Comparison of ENCODE assay signal across 8 mouse cellular contexts in the genomic region with DNA sequence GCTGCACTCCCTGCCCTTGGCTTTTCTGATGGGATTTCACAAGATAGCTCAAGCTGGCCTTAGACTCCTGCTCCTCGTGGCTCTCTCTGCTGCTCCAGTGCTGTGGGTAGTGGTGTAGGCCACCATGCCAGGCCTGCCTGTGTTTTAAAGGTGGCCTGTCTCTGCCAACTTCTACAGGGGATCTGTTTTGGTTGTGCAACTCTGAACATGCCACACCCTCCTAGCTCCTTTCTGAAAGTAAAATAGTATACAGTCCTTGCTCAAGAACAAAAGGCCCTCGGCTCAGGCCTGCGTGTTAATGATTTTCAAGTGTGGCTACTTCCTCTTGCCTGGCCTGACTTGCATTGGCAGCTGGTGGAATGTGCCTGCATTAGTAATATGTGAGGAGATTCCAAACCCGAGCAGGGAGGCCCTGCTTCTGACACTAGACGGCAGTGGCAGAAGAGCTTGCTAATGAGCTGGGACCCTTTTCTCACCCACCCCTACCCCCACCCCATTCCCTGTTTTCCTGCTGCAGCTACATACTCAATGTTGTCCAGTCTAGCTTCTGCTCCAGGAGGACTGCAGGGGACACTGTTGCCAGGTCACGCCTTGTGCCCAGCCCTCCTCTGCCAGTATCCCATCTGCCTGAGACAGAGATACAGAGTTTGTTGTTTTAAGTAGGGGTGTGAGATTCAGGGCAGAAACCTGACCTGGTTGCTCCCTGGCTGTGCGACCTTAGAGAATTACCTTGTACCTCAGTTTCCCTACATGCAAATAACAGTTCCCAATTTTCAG. TPM values are rescaled to one million over a fixed set of nuclear protein-coding genes. Genes with fewer than 3 reads are reported as not detected.
DNase-seq lines count a peak whose midpoint lies in the region; ATAC-seq and TF ChIP-seq lines count a peak whose summit lies in the region.

No protein-coding gene starts in this region.

- WGBS in intestine, embryonic 14.5 days = 34% methylated on average over 7 of the region's 7 CpGs
- 32% methylated on average over 7 of the region's 7 CpGs for WGBS in lung, embryonic 15.5 days
- WGBS in stomach, embryonic 15.5 days = 34% methylated on average over 7 of the region's 7 CpGs

- H3K9ac ChIP-seq in intestine, embryonic 14.5 days (ENCODE audit: low read length) = no peak overlapping the region
- no peak overlapping the region for H3K9ac ChIP-seq in lung, embryonic 15.5 days
- no peak overlapping the region for H3K9ac ChIP-seq in stomach, embryonic 15.5 days

- TF ChIP-seq CTCF in embryonic fibroblast, embryonic 13.5 days (IDR thresholded peaks at IDR 0.05; ENCODE audit: borderline replicate concordance, insufficient read depth, low read length) = no peak

- no peaks in the 10 kb centered on the region for H3K9me3 ChIP-seq in intestine, embryonic 14.5 days (ENCODE audit: control insufficient read depth, low read length)
- no peaks in the 10 kb centered on the region for H3K9me3 ChIP-seq in lung, embryonic 15.5 days
- H3K9me3 ChIP-seq in stomach, embryonic 15.5 days = no peaks in the 10 kb centered on the region

- 0 out of 2 replicates have a peak overlapping the region, but pooled peaks have one; percentile 13 for H3K27ac ChIP-seq in embryonic fibroblast, embryonic 13.5 days (ENCODE audit: insufficient read depth, low read length)
- H3K27ac ChIP-seq in intestine, embryonic 14.5 days (ENCODE audit: low read depth) = peak overlapping the region; percentile 78
- peak overlapping the region; percentile 88 for H3K27ac ChIP-seq in lung, embryonic 15.5 days
- peak overlapping the region; percentile 93 for H3K27ac ChIP-seq in stomach, embryonic 15.5 days

- no peaks in the 10 kb centered on the region for H3K27me3 ChIP-seq in intestine, embryonic 14.5 days (replicated peaks; ENCODE audit: control insufficient read depth, insufficient read depth, low read length)
- no peaks in the 10 kb centered on the region for H3K27me3 ChIP-seq in lung, embryonic 15.5 days
- H3K27me3 ChIP-seq in stomach, embryonic 15.5 days (replicated peaks) = no peaks in the 10 kb centered on the region

- H3K4me1 ChIP-seq in embryonic fibroblast, embryonic 13.5 days (ENCODE audit: control insufficient read depth, insufficient read depth, low read length) = peaks cover 10% of the 10 kb centered on the region; the same call in 1 of the 2 replicates
- H3K4me1 ChIP-seq in intestine, embryonic 14.5 days (replicated peaks; ENCODE audit: control insufficient read depth, insufficient read depth, low read length) = peaks cover 80% of the 10 kb centered on the region
- peaks cover 91% of the 10 kb centered on the region for H3K4me1 ChIP-seq in lung, embryonic 15.5 days
- peaks cover 78% of the 10 kb centered on the region for H3K4me1 ChIP-seq in stomach, embryonic 15.5 days

- peak; percentile 60 for DNase-seq in gastrocnemius, postnatal 25 days
- no peak for DNase-seq in gastrocnemius, postnatal 14 days
- DNase-seq in intestine, embryonic 14.5 days (ENCODE audit: low spot score) = no peak
- no peak for DNase-seq in cerebellum, postnatal 14 days

- no peak for TF ChIP-seq POLR2A in embryonic fibroblast, embryonic 13.5 days (IDR thresholded peaks at IDR 0.05; ENCODE audit: low read depth, low read length)

- peak; percentile 48 for ATAC-seq in intestine, embryonic 14.5 days (replicated peaks; ENCODE audit: low FRiP score, low TSS enrichment, low read depth)
- ATAC-seq in lung, embryonic 15.5 days (ENCODE audit: borderline replicate concordance, extremely low read depth, low FRiP score, low TSS enrichment) = no peak
- 0 out of 2 replicates have a peak, but pooled peaks have one; percentile 8 for ATAC-seq in stomach, embryonic 15.5 days (ENCODE audit: insufficient read depth, low FRiP score, low read depth)
- ATAC-seq in activated CD4-positive, CD25-positive, alpha-beta regulatory T cell, adult 4 months = no peak

- no peak overlapping the region for H3K4me2 ChIP-seq in intestine, embryonic 14.5 days (ENCODE audit: low read length)
- no peak overlapping the region for H3K4me2 ChIP-seq in lung, embryonic 15.5 days
- H3K4me2 ChIP-seq in stomach, embryonic 15.5 days = no peak overlapping the region

- intact Hi-C loops in gastrocnemius, postnatal 14 days (cut with DNase I; ENCODE audit: low total_unique reads) = loop anchor here (5.0 kb wide), 1 partner anchor 34 kb away; no protein-coding TSS in a partner anchor

- no peak overlapping the region for H3K4me3 ChIP-seq in embryonic fibroblast, embryonic 13.5 days (ENCODE audit: insufficient read depth, low read length)
- H3K4me3 ChIP-seq in intestine, embryonic 14.5 days (ENCODE audit: low read depth, low read length) = no peak overlapping the region
- H3K4me3 ChIP-seq in lung, embryonic 15.5 days = no peak overlapping the region
- H3K4me3 ChIP-seq in stomach, embryonic 15.5 days (replicated peaks) = no peak overlapping the region

- H3K36me3 ChIP-seq in intestine, embryonic 14.5 days (ENCODE audit: control insufficient read depth, insufficient read depth, low read length) = no peaks in the 10 kb centered on the region
- H3K36me3 ChIP-seq in lung, embryonic 15.5 days = no peaks in the 10 kb centered on the region
- H3K36me3 ChIP-seq in stomach, embryonic 15.5 days = no peaks in the 10 kb centered on the region

RNA-seq across cellular contexts. Expression of gene Mrps23, which starts 52.6 kb away (rescaled TPM):
- 100 to 1,000 TPM; 126 to 133 TPM for total RNA-seq in gastrocnemius, postnatal 25 days (2021)
- 100 to 1,000 TPM; 127 to 132 TPM for total RNA-seq in gastrocnemius, postnatal 14 days (2021)
- 71.7 and 98.7 TPM in 2 replicates for polyA plus RNA-seq in embryonic fibroblast, embryonic 13.5 days (2011; ENCODE audit: insufficient read length, low read depth, missing spikeins)
- 60.8 and 65.2 TPM in 2 replicates for polyA plus RNA-seq in intestine, embryonic 14.5 days (2014; fragmentation: Nextera tagmentation; extraction: Ambion mirVana)
- polyA plus RNA-seq in lung, embryonic 15.5 days (2015; fragmentation: Nextera tagmentation; extraction: Ambion mirVana) = 57.4 and 59.4 TPM in 2 replicates
- 52.8 and 59.5 TPM in 2 replicates for polyA plus RNA-seq in stomach, embryonic 15.5 days (2015; fragmentation: Nextera tagmentation; extraction: Ambion mirVana)
- polyA plus RNA-seq in activated CD4-positive, CD25-positive, alpha-beta regulatory T cell, adult 4 months (2017; shearing (Covaris generic)) = 10 to 100 TPM; 96.8 to 98.7 TPM

RNA-seq across cellular contexts. Expression of gene Cuedc1, which starts 53.7 kb away (rescaled TPM):
- 10 to 100 TPM; 76.3 to 78.6 TPM for total RNA-seq in gastrocnemius, postnatal 25 days (2021)
- 10 to 100 TPM; 48.5 to 50.0 TPM for total RNA-seq in gastrocnemius, postnatal 14 days (2021)
- 29.6 and 31.8 TPM in 2 replicates for polyA plus RNA-seq in embryonic fibroblast, embryonic 13.5 days (2011; ENCODE audit: insufficient read length, low read depth, missing spikeins)
- 16.7 and 16.9 TPM in 2 replicates for polyA plus RNA-seq in intestine, embryonic 14.5 days (2014; fragmentation: Nextera tagmentation; extraction: Ambion mirVana)
- polyA plus RNA-seq in lung, embryonic 15.5 days (2015; fragmentation: Nextera tagmentation; extraction: Ambion mirVana) = 17.7 and 19.7 TPM in 2 replicates
- 23.8 and 26.7 TPM in 2 replicates for polyA plus RNA-seq in stomach, embryonic 15.5 days (2015; fragmentation: Nextera tagmentation; extraction: Ambion mirVana)
- polyA plus RNA-seq in activated CD4-positive, CD25-positive, alpha-beta regulatory T cell, adult 4 months (2017; shearing (Covaris generic)) = 1 to 10 TPM; 5.4 to 5.8 TPM

Comparison
In these comparisons a context has a peak if more than half of its experiments do, and no peak if none do; other contexts are left out.
1. H3K27ac ChIP-seq: peak in every context shown above with its lines; median percentile 93 in stomach, embryonic 15.5 days; 88 in lung, embryonic 15.5 days; 78 in intestine, embryonic 14.5 days; 13 in embryonic fibroblast, embryonic 13.5 days.
2. ATAC-seq: peak in intestine, embryonic 14.5 days (single experiment) and stomach, embryonic 15.5 days (single experiment); none in lung, embryonic 15.5 days (single experiment) and activated CD4-positive, CD25-positive, alpha-beta regulatory T cell, adult 4 months (single experiment).